Mouse (Mus musculus) testis, adult 2 months (tissue): ENCODE results near the gene BC049352. TPM values are rescaled to one million over a fixed set of nuclear protein-coding genes. Genes with fewer than 3 reads are reported as not detected.

Experiments
- H3K27ac ChIP-seq: fragments of 200-500 bp; 2 replicates; pipeline ENCODE4 v1.5.1; 2012; ENCODE audit warnings: low read depth, low read length; ENCODE audit not compliant: control insufficient read depth, insufficient read depth
- H3K27me3 ChIP-seq: fragments of 200-500 bp; 2 replicates; pipeline ENCODE4 v1.6.1; 2012; ENCODE audit warnings: mild to moderate bottlenecking, low read length, moderate library complexity; ENCODE audit not compliant: control insufficient read depth, insufficient read depth
- H3K36me3 ChIP-seq: fragments of 200-500 bp; 2 replicates; pipeline ENCODE4 v1.6.1; 2012; ENCODE audit warnings: mild to moderate bottlenecking, low read length; ENCODE audit not compliant: control insufficient read depth, insufficient read depth
- H3K4me1 ChIP-seq: fragments of 200-500 bp; 2 replicates; pipeline ENCODE4 v1.6.1; 2012; ENCODE audit warnings: low read length; ENCODE audit not compliant: control insufficient read depth, insufficient read depth
- H3K4me3 ChIP-seq: fragments of 200-500 bp; 2 replicates; pipeline ENCODE4 v1.5.1; 2012; ENCODE audit warnings: low read depth, mild to moderate bottlenecking, low read length, moderate library complexity, mixed read lengths; ENCODE audit not compliant: control insufficient read depth
- CTCF ChIP-seq: fragments of 200-500 bp; IDR thresholded peaks from 2 replicates; pipeline ENCODE4 v1.5.1; 2012; ENCODE audit warnings: low read depth, mild to moderate bottlenecking, inconsistent platforms, low read length, moderate library complexity; ENCODE audit not compliant: control insufficient read depth, insufficient read depth, insufficient replicate concordance
- POLR2A ChIP-seq: fragments of 200-500 bp; IDR thresholded peaks from 2 replicates; pipeline ENCODE4 v1.6.1; 2012; ENCODE audit warnings: low read depth, mild to moderate bottlenecking, inconsistent platforms, low read length, moderate library complexity; ENCODE audit not compliant: control insufficient read depth
- polyA plus RNA-seq: library from polyadenylated mRNA; depleted of rRNA; stranded (reverse); fragments of >200 nt; gene quantifications from 2 replicates; pipeline ENCODE4 v1.2.3, GENCODE M21; 2012; rRNA removed

Gene BC049352
- polyA plus RNA-seq, 1 experiment: 0.38 TPM

- Histone ChIP-seq H3K36me3 (no peaks in the 10 kb centered on the region), H3K4me3 (no peak overlapping the region), H3K4me1 (no peaks in the 10 kb centered on the region), H3K27me3 (no peaks in the 10 kb centered on the region), H3K27ac (no peak overlapping the region)
- TF ChIP-seq POLR2A (no peak), CTCF (no peak)
These were observed 100.7 kb downstream of the BC049352 start for GRCm38 (mm10) chr9:45282466-45282865.

- no peak for TF ChIP-seq POLR2A
- TF ChIP-seq CTCF: no peak
These were observed 109.8 kb downstream of the BC049352 start for GRCm38 (mm10) chr9:45291481-45292168.

GRCm38 (mm10) chr9:45294210-45295011 lies 112.6 kb downstream of the BC049352 start:
- Histone ChIP-seq H3K36me3 (no peaks in the 10 kb centered on the region), H3K4me1 (peaks cover under 1% of the 10 kb centered on the region; the same call in 1 of the 2 replicates), H3K27me3 (no peaks in the 10 kb centered on the region), H3K27ac (no peak overlapping the region), H3K4me3 (no peak overlapping the region)
- TF ChIP-seq CTCF: no peak
- TF ChIP-seq POLR2A: no peak

More at GRCm38 (mm10) chr9:45291481-45292168, 109.8 kb downstream of the BC049352 start:
- Histone ChIP-seq H3K36me3 (no peaks in the 10 kb centered on the region), H3K27ac (no peak overlapping the region), H3K4me3 (no peak overlapping the region), H3K27me3 (no peaks in the 10 kb centered on the region), H3K4me1 (no peaks in the 10 kb centered on the region)

GRCm38 (mm10) chr9:45299231-45300006 lies 117.6 kb downstream of the BC049352 start:
- TF ChIP-seq CTCF (peak; percentile 94), POLR2A (no peak)
- Histone ChIP-seq H3K27ac (no peak overlapping the region), H3K4me1 (peaks cover 10% of the 10 kb centered on the region), H3K4me3 (no peak overlapping the region), H3K27me3 (no peaks in the 10 kb centered on the region), H3K36me3 (no peaks in the 10 kb centered on the region)

Other genes starting within 250 kb of the BC049352 start
- 11.5 and 16.6 TPM in 2 replicates for gene Ube4a, start 216.4 kb upstream of the BC049352 start, polyA plus RNA-seq
- not detected in 2 replicates for gene Cd3g, start 201.6 kb upstream of the BC049352 start, polyA plus RNA-seq
- 49.4 and 55.3 TPM in 2 replicates for gene Cd3d, start 200.2 kb upstream of the BC049352 start, polyA plus RNA-seq
- 0.07 and 0.43 TPM in 2 replicates for gene Cd3e, start 172.4 kb upstream of the BC049352 start, polyA plus RNA-seq
- 0.65 and 1.7 TPM in 2 replicates for gene Mpzl2, start 142.2 kb upstream of the BC049352 start, polyA plus RNA-seq
- 0.58 and 0.67 TPM in 2 replicates for gene Mpzl3, start 126.8 kb upstream of the BC049352 start, polyA plus RNA-seq
- not detected in 2 replicates for gene Jaml, start 102.8 kb upstream of the BC049352 start, polyA plus RNA-seq
- 0.31 and 0.48 TPM in 2 replicates for gene Scn2b, start 64.2 kb upstream of the BC049352 start, polyA plus RNA-seq
- 0.02 and 0.04 TPM in 2 replicates for gene Scn4b, start 43.6 kb upstream of the BC049352 start, polyA plus RNA-seq
- 0.06 and 0.22 TPM in 2 replicates for gene Tmprss4, start 22.1 kb downstream of the BC049352 start, polyA plus RNA-seq
- 0.94 and 1.0 TPM in 2 replicates for gene Il10ra, start 87.1 kb downstream of the BC049352 start, polyA plus RNA-seq
- gene Tmprss13, start 137.1 kb downstream of the BC049352 start, polyA plus RNA-seq: 0.24 and 0.44 TPM in 2 replicates
- 35.9 and 50.1 TPM in 2 replicates for gene Fxyd6, start 188.2 kb downstream of the BC049352 start, polyA plus RNA-seq
- gene Fxyd2, start 217.7 kb downstream of the BC049352 start, polyA plus RNA-seq: 45.8 and 54.6 TPM in 2 replicates
- 25.8 and 32.4 TPM in 2 replicates for gene Dscaml1, start 244.6 kb downstream of the BC049352 start, polyA plus RNA-seq